Mouse (Mus musculus): Measurements from ENCODE around the gene Elp1. TPM values are rescaled to one million over a fixed set of nuclear protein-coding genes. Genes with fewer than 3 reads are reported as not detected.

Elp1 gene
- total and polyA plus RNA-seq, 2 experiments from 2014 or later: 15.0 to 25.5 TPM

- H3K36me3 ChIP-seq (replicated peaks; ENCODE audit: control insufficient read depth, insufficient read depth, low read length): peaks cover 29% of the 10 kb centered on the region
- ATAC-seq (ENCODE audit: insufficient read depth, low read depth) (no peak), DNase-seq (ENCODE audit: low spot score) (no peak)
- TF ChIP-seq EP300 (IDR thresholded peaks at IDR 0.05; ENCODE audit: low read depth) (no peak), CTCF (IDR thresholded peaks at IDR 0.05; ENCODE audit: low read depth) (no peak)
- 94% methylated on average over 4 of the region's 4 CpGs for WGBS
- H3K27me3 ChIP-seq (ENCODE audit: control insufficient read depth, insufficient read depth, low read length): no peaks in the 10 kb centered on the region
- H3K9me3 ChIP-seq (replicated peaks; ENCODE audit: control insufficient read depth, low read length): no peaks in the 10 kb centered on the region
- H3K9ac ChIP-seq (replicated peaks; ENCODE audit: low read depth, low read length): no peak overlapping the region
- no peak overlapping the region for H3K27ac ChIP-seq (ENCODE audit: low read depth)
- H3K4me3 ChIP-seq (ENCODE audit: low read depth, low read length): no peak overlapping the region
- no peak overlapping the region for H3K4me2 ChIP-seq (ENCODE audit: low read depth, low read length)
- no peaks in the 10 kb centered on the region for H3K4me1 ChIP-seq (ENCODE audit: control insufficient read depth, insufficient read depth)
These were observed 42.8 kb upstream of the Elp1 start for GRCm38 (mm10) chr4:56844911-56845310.

GRCm38 (mm10) chr4:56843963-56844362, 41.8 kb upstream of the Elp1 start:
- no peaks in the 10 kb centered on the region for H3K27me3 ChIP-seq (ENCODE audit: control insufficient read depth, insufficient read depth, low read length)
- DNase-seq (ENCODE audit: low spot score) (no peak), ATAC-seq (ENCODE audit: insufficient read depth, low read depth) (no peak)
- H3K4me2 ChIP-seq (ENCODE audit: low read depth, low read length): no peak overlapping the region
- H3K4me1 ChIP-seq (ENCODE audit: control insufficient read depth, insufficient read depth): no peaks in the 10 kb centered on the region
- 89% methylated on average over 2 of the region's 2 CpGs for WGBS
- no peaks in the 10 kb centered on the region for H3K9me3 ChIP-seq (replicated peaks; ENCODE audit: control insufficient read depth, low read length)
- no peak overlapping the region for H3K9ac ChIP-seq (replicated peaks; ENCODE audit: low read depth, low read length)
- H3K4me3 ChIP-seq (ENCODE audit: low read depth, low read length): no peak overlapping the region
- H3K27ac ChIP-seq (ENCODE audit: low read depth): no peak overlapping the region
- TF ChIP-seq CTCF (IDR thresholded peaks at IDR 0.05; ENCODE audit: low read depth) (0 out of 2 replicates have a peak, but pooled peaks have one; percentile 5), EP300 (IDR thresholded peaks at IDR 0.05; ENCODE audit: low read depth) (no peak)
- H3K36me3 ChIP-seq (replicated peaks; ENCODE audit: control insufficient read depth, insufficient read depth, low read length): peaks cover 29% of the 10 kb centered on the region

GRCm38 (mm10) chr4:56842501-56842900, 40.4 kb upstream of the Elp1 start:
- H3K9me3 ChIP-seq (replicated peaks; ENCODE audit: control insufficient read depth, low read length): no peaks in the 10 kb centered on the region
- H3K27me3 ChIP-seq (ENCODE audit: control insufficient read depth, insufficient read depth, low read length): no peaks in the 10 kb centered on the region
- WGBS: 72% methylated on average over 7 of the region's 7 CpGs
- DNase-seq (ENCODE audit: low spot score) (no peak), ATAC-seq (ENCODE audit: insufficient read depth, low read depth) (no peak)
- H3K27ac ChIP-seq (ENCODE audit: low read depth): no peak overlapping the region
- no peak overlapping the region for H3K4me2 ChIP-seq (ENCODE audit: low read depth, low read length)
- no peak overlapping the region for H3K9ac ChIP-seq (replicated peaks; ENCODE audit: low read depth, low read length)
- H3K4me3 ChIP-seq (ENCODE audit: low read depth, low read length): no peak overlapping the region
- no peaks in the 10 kb centered on the region for H3K4me1 ChIP-seq (ENCODE audit: control insufficient read depth, insufficient read depth)
- H3K36me3 ChIP-seq (replicated peaks; ENCODE audit: control insufficient read depth, insufficient read depth, low read length): peaks cover 29% of the 10 kb centered on the region
- TF ChIP-seq CTCF (IDR thresholded peaks at IDR 0.05; ENCODE audit: low read depth) (no peak), EP300 (IDR thresholded peaks at IDR 0.05; ENCODE audit: low read depth) (no peak)

- Histone ChIP-seq H3K4me3 (ENCODE audit: low read depth, low read length) (no peak overlapping the region), H3K4me2 (ENCODE audit: low read depth, low read length) (no peak overlapping the region), H3K27ac (ENCODE audit: low read depth) (no peak overlapping the region), H3K27me3 (ENCODE audit: control insufficient read depth, insufficient read depth, low read length) (no peaks in the 10 kb centered on the region), H3K4me1 (ENCODE audit: control insufficient read depth, insufficient read depth) (no peaks in the 10 kb centered on the region), H3K36me3 (replicated peaks; ENCODE audit: control insufficient read depth, insufficient read depth, low read length) (peaks cover 28% of the 10 kb centered on the region), H3K9me3 (replicated peaks; ENCODE audit: control insufficient read depth, low read length) (no peaks in the 10 kb centered on the region), H3K9ac (replicated peaks; ENCODE audit: low read depth, low read length) (no peak overlapping the region)
- 62% methylated on average over 3 of the region's 3 CpGs for WGBS
- no peak for TF ChIP-seq EP300 (IDR thresholded peaks at IDR 0.05; ENCODE audit: low read depth)
- TF ChIP-seq CTCF (IDR thresholded peaks at IDR 0.05; ENCODE audit: low read depth): no peak
- no peak for ATAC-seq (ENCODE audit: insufficient read depth, low read depth)
- DNase-seq (ENCODE audit: low spot score): no peak
These were observed 38.2 kb upstream of the Elp1 start for GRCm38 (mm10) chr4:56840297-56840696.

GRCm38 (mm10) chr4:56837661-56838060, 35.5 kb upstream of the Elp1 start:
- ATAC-seq (ENCODE audit: insufficient read depth, low read depth): no peak
- 57% methylated on average over 6 of the region's 6 CpGs for WGBS

GRCm38 (mm10) chr4:56831998-56832397, 29.9 kb upstream of the Elp1 start:
- no peak overlapping the region for H3K9ac ChIP-seq (replicated peaks; ENCODE audit: low read depth, low read length)
- DNase-seq (ENCODE audit: low spot score) (no peak), ATAC-seq (ENCODE audit: insufficient read depth, low read depth) (no peak)
- no peaks in the 10 kb centered on the region for H3K9me3 ChIP-seq (replicated peaks; ENCODE audit: control insufficient read depth, low read length)
- peaks cover 36% of the 10 kb centered on the region for H3K36me3 ChIP-seq (replicated peaks; ENCODE audit: control insufficient read depth, insufficient read depth, low read length)
- 67% methylated on average over 7 of the region's 7 CpGs for WGBS
- H3K4me1 ChIP-seq (ENCODE audit: control insufficient read depth, insufficient read depth): no peaks in the 10 kb centered on the region
- no peak overlapping the region for H3K4me3 ChIP-seq (ENCODE audit: low read depth, low read length)
- H3K27ac ChIP-seq (ENCODE audit: low read depth): no peak overlapping the region
- TF ChIP-seq CTCF (IDR thresholded peaks at IDR 0.05; ENCODE audit: low read depth) (no peak), EP300 (IDR thresholded peaks at IDR 0.05; ENCODE audit: low read depth) (no peak)
- no peaks in the 10 kb centered on the region for H3K27me3 ChIP-seq (ENCODE audit: control insufficient read depth, insufficient read depth, low read length)
- H3K4me2 ChIP-seq (ENCODE audit: low read depth, low read length): no peak overlapping the region

More at GRCm38 (mm10) chr4:56837661-56838060, 35.5 kb upstream of the Elp1 start:
- DNase-seq (ENCODE audit: low spot score): no peak
- Histone ChIP-seq H3K9me3 (replicated peaks; ENCODE audit: control insufficient read depth, low read length) (no peaks in the 10 kb centered on the region), H3K36me3 (replicated peaks; ENCODE audit: control insufficient read depth, insufficient read depth, low read length) (peaks cover 28% of the 10 kb centered on the region), H3K4me3 (ENCODE audit: low read depth, low read length) (no peak overlapping the region), H3K27ac (ENCODE audit: low read depth) (no peak overlapping the region), H3K4me1 (ENCODE audit: control insufficient read depth, insufficient read depth) (no peaks in the 10 kb centered on the region), H3K4me2 (ENCODE audit: low read depth, low read length) (no peak overlapping the region), H3K27me3 (ENCODE audit: control insufficient read depth, insufficient read depth, low read length) (no peaks in the 10 kb centered on the region), H3K9ac (replicated peaks; ENCODE audit: low read depth, low read length) (no peak overlapping the region)
- TF ChIP-seq CTCF (IDR thresholded peaks at IDR 0.05; ENCODE audit: low read depth): no peak
- TF ChIP-seq EP300 (IDR thresholded peaks at IDR 0.05; ENCODE audit: low read depth): no peak

All from heart, postnatal 0 days (tissue).